Mouse (Mus musculus): Measurements from ENCODE around the gene Sapcd1. TPM values are rescaled to one million over a fixed set of nuclear protein-coding genes. Genes with fewer than 3 reads are reported as not detected.
"Not testable (repeated sequence)": the region's sequence is repeated elsewhere in the genome, so short reads cannot be mapped to it uniquely, and the experiment has no call there.

The Sapcd1 gene
- polyA plus RNA-seq, 1 experiment from 2014 or later: 2.0 TPM

DNA sequence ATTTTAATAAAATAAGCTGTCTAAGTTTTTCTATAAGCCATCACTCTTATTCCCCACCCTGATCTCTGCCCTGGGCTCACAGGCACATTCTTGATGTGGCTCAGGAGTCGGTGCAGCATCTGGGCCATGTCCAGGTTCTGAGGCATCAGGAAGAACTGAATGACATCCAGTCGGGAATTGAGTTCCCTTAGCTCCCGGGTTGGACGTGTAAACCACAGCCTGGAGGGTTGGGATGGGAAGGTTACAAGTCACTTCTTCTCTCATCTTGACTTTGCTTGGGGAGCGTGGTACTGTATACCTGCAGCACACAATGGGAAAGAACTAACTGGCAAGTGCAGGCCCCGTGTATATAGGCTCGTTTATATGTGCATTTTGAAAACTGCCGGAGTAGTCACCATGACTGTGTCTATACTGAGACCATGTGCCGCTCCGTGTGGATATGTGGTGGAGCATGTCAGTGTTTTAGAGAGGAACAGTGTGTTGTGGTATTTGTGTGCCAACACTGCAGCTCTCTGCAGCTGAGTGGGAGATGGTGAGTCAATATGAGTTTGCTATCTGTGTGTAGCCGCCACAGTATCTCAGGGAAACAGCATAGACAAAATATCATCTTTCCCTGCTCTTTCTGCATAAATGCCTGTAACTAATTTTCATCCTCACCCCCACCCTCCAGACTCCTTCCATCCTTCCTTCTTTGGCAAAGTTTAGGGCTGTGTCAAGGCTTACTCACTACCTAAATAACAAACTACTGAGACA is 11.5 kb upstream of the Sapcd1 start:
- DNase-seq: no peak
- Histone ChIP-seq H3K27me3 (ENCODE audit: control insufficient read depth, insufficient read depth, low read length) (no peaks in the 10 kb centered on the region), H3K27ac (replicated peaks; ENCODE audit: low read depth, low read length) (no peak overlapping the region), H3K4me3 (replicated peaks; ENCODE audit: low read depth, low read length) (no peak overlapping the region), H3K4me2 (ENCODE audit: low read length) (no peak overlapping the region), H3K36me3 (ENCODE audit: control insufficient read depth, insufficient read depth, low read length) (no peaks in the 10 kb centered on the region), H3K4me1 (ENCODE audit: control insufficient read depth, insufficient read depth, low read length) (no peaks in the 10 kb centered on the region), H3K9me3 (ENCODE audit: control insufficient read depth, low read length) (no peaks in the 10 kb centered on the region), H3K9ac (replicated peaks; ENCODE audit: low read length) (no peak overlapping the region)
- no peak for ATAC-seq (ENCODE audit: low FRiP score, low TSS enrichment)
- WGBS: 87% methylated on average over 11 of the region's 11 CpGs

DNA sequence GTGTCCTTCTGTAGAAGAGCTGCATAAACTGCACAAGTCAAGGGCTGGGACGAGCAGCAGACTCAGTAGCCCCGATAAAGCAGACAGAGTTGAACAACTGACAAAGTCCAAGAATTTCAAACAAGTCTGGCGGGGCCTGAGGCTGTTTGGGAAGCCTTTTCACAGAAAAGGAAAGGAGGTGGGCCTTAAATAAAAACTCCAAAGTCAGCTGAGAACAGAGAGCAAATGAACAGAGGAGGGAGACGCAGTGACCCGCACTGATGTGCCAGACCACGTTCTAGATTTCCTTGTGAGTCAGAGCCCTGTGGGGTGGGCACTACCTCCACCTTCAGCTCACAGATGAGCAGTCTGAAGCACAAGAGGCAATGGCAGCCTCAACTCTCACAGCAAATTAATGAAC is 7.1 kb upstream of the Sapcd1 start:
- Histone ChIP-seq H3K4me2 (ENCODE audit: low read length) (no peak overlapping the region), H3K9me3 (ENCODE audit: control insufficient read depth, low read length) (no peaks in the 10 kb centered on the region), H3K36me3 (ENCODE audit: control insufficient read depth, insufficient read depth, low read length) (no peaks in the 10 kb centered on the region), H3K9ac (replicated peaks; ENCODE audit: low read length) (no peak overlapping the region), H3K27me3 (ENCODE audit: control insufficient read depth, insufficient read depth, low read length) (no peaks in the 10 kb centered on the region), H3K4me1 (ENCODE audit: control insufficient read depth, insufficient read depth, low read length) (peaks cover 3% of the 10 kb centered on the region; the same call in 1 of the 2 replicates), H3K4me3 (replicated peaks; ENCODE audit: low read depth, low read length) (no peak overlapping the region), H3K27ac (replicated peaks; ENCODE audit: low read depth, low read length) (no peak overlapping the region)
- no peak for DNase-seq
- 86% methylated on average over 6 of the region's 6 CpGs for WGBS
- no peak for ATAC-seq (ENCODE audit: low FRiP score, low TSS enrichment)

DNA sequence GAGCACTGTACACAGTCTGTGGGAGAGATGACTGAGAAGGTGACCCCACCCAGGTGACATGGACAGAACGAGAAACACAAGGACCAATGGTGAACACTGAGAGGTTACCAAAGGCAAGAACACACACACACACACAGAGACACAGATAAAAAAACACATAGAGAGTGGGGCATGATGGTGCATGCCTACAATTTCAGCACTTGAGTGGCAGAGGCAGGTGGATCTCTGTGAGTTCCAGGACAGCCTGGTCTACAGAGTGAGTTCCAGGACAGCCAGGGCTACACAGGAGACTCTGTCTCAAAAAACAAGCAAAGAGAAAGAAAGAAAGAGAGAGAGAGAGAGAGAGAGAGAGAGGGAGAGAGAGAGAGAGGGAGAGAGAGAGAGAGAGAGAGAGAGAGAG is 5.9 kb upstream of the Sapcd1 start:
- not testable (repeated sequence) for H3K4me1 ChIP-seq (ENCODE audit: control insufficient read depth, insufficient read depth, low read length); H3K27ac ChIP-seq (replicated peaks; ENCODE audit: low read depth, low read length); H3K27me3 ChIP-seq (ENCODE audit: control insufficient read depth, insufficient read depth, low read length); H3K9me3 ChIP-seq (ENCODE audit: control insufficient read depth, low read length); DNase-seq; ATAC-seq (ENCODE audit: low FRiP score, low TSS enrichment); H3K4me3 ChIP-seq (replicated peaks; ENCODE audit: low read depth, low read length); H3K36me3 ChIP-seq (ENCODE audit: control insufficient read depth, insufficient read depth, low read length); H3K4me2 ChIP-seq (ENCODE audit: low read length); H3K9ac ChIP-seq (replicated peaks; ENCODE audit: low read length)
- WGBS: 76% methylated on average over 1 of the region's 1 CpGs

- H3K4me1 ChIP-seq (ENCODE audit: control insufficient read depth, insufficient read depth, low read length): peaks cover 8% of the 10 kb centered on the region; the same call in 1 of the 2 replicates
- H3K4me2 ChIP-seq (ENCODE audit: low read length): no peak overlapping the region
- no peaks in the 10 kb centered on the region for H3K27me3 ChIP-seq (ENCODE audit: control insufficient read depth, insufficient read depth, low read length)
- ATAC-seq (ENCODE audit: low FRiP score, low TSS enrichment) (no peak), DNase-seq (no peak)
- no peak overlapping the region for H3K27ac ChIP-seq (replicated peaks; ENCODE audit: low read depth, low read length)
- H3K9me3 ChIP-seq (ENCODE audit: control insufficient read depth, low read length): no peaks in the 10 kb centered on the region
- no peak overlapping the region for H3K4me3 ChIP-seq (replicated peaks; ENCODE audit: low read depth, low read length)
- H3K36me3 ChIP-seq (ENCODE audit: control insufficient read depth, insufficient read depth, low read length): no peaks in the 10 kb centered on the region
- no peak overlapping the region for H3K9ac ChIP-seq (replicated peaks; ENCODE audit: low read length)
- 69% methylated on average over 8 of the region's 8 CpGs for WGBS
Measured at GRCm38 (mm10) chr17:35032323-35032870, 4.6 kb upstream of the Sapcd1 start.

- no peak overlapping the region for H3K27ac ChIP-seq (replicated peaks; ENCODE audit: low read depth, low read length)
- no peak overlapping the region for H3K9ac ChIP-seq (replicated peaks; ENCODE audit: low read length)
- DNase-seq (no peak), ATAC-seq (ENCODE audit: low FRiP score, low TSS enrichment) (no peak)
- no peak overlapping the region for H3K4me3 ChIP-seq (replicated peaks; ENCODE audit: low read depth, low read length)
- no peaks in the 10 kb centered on the region for H3K9me3 ChIP-seq (ENCODE audit: control insufficient read depth, low read length)
- WGBS: 88% methylated on average over 7 of the region's 7 CpGs
- no peak overlapping the region for H3K4me2 ChIP-seq (ENCODE audit: low read length)
- no peaks in the 10 kb centered on the region for H3K36me3 ChIP-seq (ENCODE audit: control insufficient read depth, insufficient read depth, low read length)
- no peaks in the 10 kb centered on the region for H3K27me3 ChIP-seq (ENCODE audit: control insufficient read depth, insufficient read depth, low read length)
- H3K4me1 ChIP-seq (ENCODE audit: control insufficient read depth, insufficient read depth, low read length): peaks cover 8% of the 10 kb centered on the region; the same call in 1 of the 2 replicates
Measured at GRCm38 (mm10) chr17:35031880-35032279, 4.1 kb upstream of the Sapcd1 start.

DNA sequence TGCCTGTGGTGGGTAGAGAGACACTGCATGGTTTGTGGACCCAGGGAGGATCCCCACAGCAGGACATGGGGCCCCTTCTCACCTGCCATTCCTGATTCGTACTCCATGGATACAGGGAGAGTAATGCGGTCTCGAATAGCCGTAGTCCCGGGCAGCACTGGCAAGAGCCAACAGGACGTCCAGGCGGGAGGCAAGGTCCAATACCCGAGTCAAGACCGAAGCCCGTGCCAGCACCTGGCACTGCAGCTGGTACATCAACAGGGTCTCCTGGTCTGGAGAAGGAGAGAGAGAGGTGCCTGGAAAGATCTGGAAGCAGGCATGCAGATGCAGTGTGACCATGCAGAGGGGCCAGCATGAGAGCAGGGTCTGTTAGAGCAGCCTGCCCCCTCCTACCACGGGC is 3.5 kb upstream of the Sapcd1 start:
- no peaks in the 10 kb centered on the region for H3K27me3 ChIP-seq (ENCODE audit: control insufficient read depth, insufficient read depth, low read length)
- no peak overlapping the region for H3K4me3 ChIP-seq (replicated peaks; ENCODE audit: low read depth, low read length)
- 93% methylated on average over 11 of the region's 11 CpGs for WGBS
- DNase-seq (no peak), ATAC-seq (ENCODE audit: low FRiP score, low TSS enrichment) (no peak)
- H3K4me2 ChIP-seq (ENCODE audit: low read length): no peak overlapping the region
- H3K9ac ChIP-seq (replicated peaks; ENCODE audit: low read length): no peak overlapping the region
- no peaks in the 10 kb centered on the region for H3K36me3 ChIP-seq (ENCODE audit: control insufficient read depth, insufficient read depth, low read length)
- no peak overlapping the region for H3K27ac ChIP-seq (replicated peaks; ENCODE audit: low read depth, low read length)
- H3K4me1 ChIP-seq (ENCODE audit: control insufficient read depth, insufficient read depth, low read length): peaks cover 8% of the 10 kb centered on the region; the same call in 1 of the 2 replicates
- no peaks in the 10 kb centered on the region for H3K9me3 ChIP-seq (ENCODE audit: control insufficient read depth, low read length)

- H3K27me3 ChIP-seq (ENCODE audit: control insufficient read depth, insufficient read depth, low read length): no peaks in the 10 kb centered on the region
- 29% methylated on average over 19 of the region's 19 CpGs for WGBS
- H3K9ac ChIP-seq (replicated peaks; ENCODE audit: low read length): 0 out of 2 replicates have a peak overlapping the region, but pooled peaks have one; percentile 31
- H3K4me2 ChIP-seq (ENCODE audit: low read length): peak overlapping the region; percentile 43
- ATAC-seq (ENCODE audit: low FRiP score, low TSS enrichment) (no peak), DNase-seq (peak; percentile 75)
- H3K27ac ChIP-seq (replicated peaks; ENCODE audit: low read depth, low read length): no peak overlapping the region
- no peaks in the 10 kb centered on the region for H3K36me3 ChIP-seq (ENCODE audit: control insufficient read depth, insufficient read depth, low read length)
- no peak overlapping the region for H3K4me3 ChIP-seq (replicated peaks; ENCODE audit: low read depth, low read length)
- peaks cover 8% of the 10 kb centered on the region; the same call in 1 of the 2 replicates for H3K4me1 ChIP-seq (ENCODE audit: control insufficient read depth, insufficient read depth, low read length)
- no peaks in the 10 kb centered on the region for H3K9me3 ChIP-seq (ENCODE audit: control insufficient read depth, low read length)
Measured at GRCm38 (mm10) chr17:35029691-35030532, 2.1 kb upstream of the Sapcd1 start.

GRCm38 (mm10) chr17:35028315-35028714 is 499 bp upstream of the Sapcd1 start:
- Histone ChIP-seq H3K4me3 (replicated peaks; ENCODE audit: low read depth, low read length) (no peak overlapping the region), H3K9ac (replicated peaks; ENCODE audit: low read length) (no peak overlapping the region), H3K36me3 (ENCODE audit: control insufficient read depth, insufficient read depth, low read length) (no peaks in the 10 kb centered on the region), H3K4me2 (ENCODE audit: low read length) (no peak overlapping the region), H3K27me3 (ENCODE audit: control insufficient read depth, insufficient read depth, low read length) (no peaks in the 10 kb centered on the region), H3K4me1 (ENCODE audit: control insufficient read depth, insufficient read depth, low read length) (peaks cover 8% of the 10 kb centered on the region; the same call in 1 of the 2 replicates), H3K9me3 (ENCODE audit: control insufficient read depth, low read length) (no peaks in the 10 kb centered on the region), H3K27ac (replicated peaks; ENCODE audit: low read depth, low read length) (0 out of 2 replicates have a peak overlapping the region, but pooled peaks have one; percentile 20)
- ATAC-seq (ENCODE audit: low FRiP score, low TSS enrichment) (no peak), DNase-seq (no peak)
- 91% methylated on average over 2 of the region's 2 CpGs for WGBS

Data from midbrain, embryonic 14.5 days (tissue).